Mouse (Mus musculus) 3134 (cell line): ENCODE measurements around the gene Cped1.
"Not testable (repeated sequence)": the region's sequence is repeated elsewhere in the genome, so short reads cannot be mapped to it uniquely, and the experiment has no call there.

ENCODE experiments used
- DNase-seq: peaks from one replicate; pipeline ENCODE4 v3.0.0-alpha.2; 2011; ENCODE audit warnings: low spot score; ENCODE audit not compliant: insufficient read length; ENCODE audit errors: extremely low read depth

The Cped1 gene

GRCm38 (mm10) chr6:22214665-22215064 is 228.9 kb downstream of the Cped1 start:
- no peak for DNase-seq

DNA sequence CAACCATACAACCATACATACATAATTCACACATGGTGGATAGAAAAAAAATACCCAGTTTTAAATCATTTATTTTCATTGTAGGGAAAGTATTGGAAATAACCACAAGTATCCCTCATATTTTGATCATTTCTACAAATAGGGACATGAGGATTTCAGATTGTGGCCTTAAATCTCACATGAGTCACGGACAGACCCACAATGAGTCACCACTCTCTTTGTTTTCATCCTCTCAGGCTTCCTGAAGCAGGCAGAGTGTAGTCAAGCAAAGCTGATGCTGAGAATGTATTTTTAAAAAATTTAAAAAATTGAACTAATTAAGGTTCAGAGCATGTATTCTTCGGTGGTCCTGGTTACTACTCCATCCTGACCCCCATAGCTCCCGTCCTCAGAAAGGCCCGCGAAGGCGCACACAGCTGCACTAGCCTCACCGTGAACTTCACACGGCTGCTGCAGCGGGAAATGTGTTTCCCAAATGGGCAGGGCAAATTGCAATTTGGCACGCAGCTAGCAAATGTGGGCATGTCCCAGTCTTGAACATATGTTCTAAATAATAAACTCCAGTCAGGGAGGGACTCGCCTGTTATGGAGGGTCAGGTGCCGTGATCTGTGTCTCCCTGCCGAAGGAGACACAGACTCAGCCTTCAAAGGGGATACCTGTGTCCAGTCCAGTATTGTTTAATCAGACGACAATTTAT is 230.7 kb downstream of the Cped1 start:
- peak; percentile 23 for DNase-seq

DNA sequence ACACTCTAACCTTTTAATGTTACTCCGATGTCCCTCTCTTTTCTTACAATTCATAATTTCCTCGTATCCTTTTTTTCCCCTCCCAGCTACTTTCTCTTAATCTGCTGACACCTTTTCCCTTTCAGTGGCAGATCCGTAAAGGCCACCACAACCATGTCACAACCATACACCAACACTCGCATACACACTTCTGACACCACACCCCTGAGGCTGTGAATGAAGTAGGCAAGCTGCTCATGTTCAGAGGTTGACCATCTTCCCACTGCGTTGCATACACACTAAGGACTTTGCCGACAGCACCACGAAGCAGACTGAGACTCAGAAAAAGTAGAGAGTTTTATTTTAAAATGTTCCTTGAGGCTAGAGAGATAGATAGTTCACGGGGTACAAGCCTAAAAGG is 235.4 kb downstream of the Cped1 start:
- no peak for DNase-seq

DNA sequence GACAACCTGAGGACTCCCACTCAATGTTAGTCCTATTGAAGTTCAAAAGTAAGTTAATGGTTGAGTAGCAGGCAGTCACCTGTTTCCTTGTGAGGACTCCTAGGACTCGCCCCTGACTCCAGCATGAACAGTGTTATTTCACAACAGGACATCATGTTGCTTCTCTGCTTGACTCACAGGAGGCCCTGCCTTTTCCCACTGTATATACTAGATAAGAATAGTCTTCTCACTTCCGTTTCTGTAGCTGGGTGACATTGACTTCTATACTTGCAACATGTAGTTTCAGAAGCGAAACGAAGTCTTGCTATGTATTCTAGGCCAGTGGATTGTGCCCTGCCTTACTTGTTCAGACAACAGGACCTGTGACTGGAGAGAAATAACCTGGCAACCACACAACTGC is 236.4 kb downstream of the Cped1 start:
- no peak for DNase-seq

- DNase-seq, result no peak
Observed at GRCm38 (mm10) chr6:22222947-22223346, 237.2 kb downstream of the Cped1 start.

GRCm38 (mm10) chr6:22224351-22224750 is 238.6 kb downstream of the Cped1 start:
- no peak for DNase-seq

DNA sequence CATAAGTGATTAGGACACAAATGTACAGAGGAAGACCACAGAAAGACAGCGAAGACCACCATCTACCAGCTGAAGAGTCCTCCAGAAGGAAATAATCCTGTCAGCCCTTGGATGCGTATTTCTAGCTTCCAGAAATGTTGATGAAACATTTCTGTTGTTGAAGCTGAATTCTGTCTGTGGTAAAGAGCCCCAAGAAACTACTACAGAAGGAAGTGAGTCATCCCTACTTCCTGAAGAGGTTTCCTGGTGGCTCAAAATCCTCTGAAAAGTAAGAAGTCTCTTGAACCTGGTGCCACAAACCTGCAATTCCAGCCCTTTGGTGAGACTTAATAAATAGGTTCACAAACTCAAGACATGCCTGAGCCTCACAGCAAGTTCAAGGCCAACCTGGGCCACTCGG is 245.5 kb downstream of the Cped1 start:
- DNase-seq, result no peak

- no peak for DNase-seq
Observed at GRCm38 (mm10) chr6:22233517-22233916, 247.8 kb downstream of the Cped1 start.

DNA sequence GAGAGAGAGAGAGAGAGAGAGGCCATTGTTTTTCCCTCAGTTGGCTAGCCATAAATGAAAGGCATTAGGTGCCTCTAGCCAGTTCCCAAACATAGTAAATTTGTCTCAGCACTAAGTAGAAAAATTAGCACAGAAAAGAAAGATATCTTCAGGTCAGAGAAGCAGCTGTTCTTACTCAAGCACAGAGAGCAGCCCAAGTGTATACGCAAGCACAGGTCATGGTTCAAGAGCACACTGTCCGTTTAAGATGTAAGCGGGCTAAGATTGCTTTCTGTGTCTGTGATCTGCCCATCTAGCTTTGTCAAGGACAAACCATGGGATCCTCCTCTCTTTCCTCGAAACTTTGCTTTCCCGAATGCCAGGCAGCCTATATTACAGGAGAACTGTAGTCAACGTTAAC is 249.4 kb downstream of the Cped1 start:
- DNase-seq, result no peak

- no peak for DNase-seq
Observed at GRCm38 (mm10) chr6:22243321-22243720, 257.6 kb downstream of the Cped1 start.

GRCm38 (mm10) chr6:22246696-22247095 is 261.0 kb downstream of the Cped1 start:
- DNase-seq, result no peak

DNA sequence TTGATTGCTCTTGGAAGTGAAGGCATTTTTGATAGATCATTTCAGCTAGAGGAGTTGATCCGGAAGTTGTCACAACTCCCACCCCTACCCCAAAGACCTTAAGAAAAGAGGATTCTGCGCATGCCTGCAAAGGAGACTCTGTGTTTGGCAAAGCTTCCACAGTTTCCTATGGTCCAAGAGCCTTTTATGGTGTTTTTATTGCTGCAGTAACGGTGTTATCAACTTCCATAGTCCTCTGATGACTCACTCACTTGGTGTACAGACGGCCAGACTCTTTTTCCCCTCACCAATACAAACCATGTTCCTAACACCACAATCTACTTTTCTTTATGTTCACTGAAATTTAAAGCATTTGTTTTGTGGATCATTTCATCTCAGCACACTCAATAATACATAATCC is 273.1 kb downstream of the Cped1 start:
- no peak for DNase-seq

GRCm38 (mm10) chr6:22262519-22262918 is 276.8 kb downstream of the Cped1 start:
- DNase-seq, result no peak

GRCm38 (mm10) chr6:22264094-22264493 is 278.4 kb downstream of the Cped1 start:
- DNase-seq, result not testable (repeated sequence)

DNA sequence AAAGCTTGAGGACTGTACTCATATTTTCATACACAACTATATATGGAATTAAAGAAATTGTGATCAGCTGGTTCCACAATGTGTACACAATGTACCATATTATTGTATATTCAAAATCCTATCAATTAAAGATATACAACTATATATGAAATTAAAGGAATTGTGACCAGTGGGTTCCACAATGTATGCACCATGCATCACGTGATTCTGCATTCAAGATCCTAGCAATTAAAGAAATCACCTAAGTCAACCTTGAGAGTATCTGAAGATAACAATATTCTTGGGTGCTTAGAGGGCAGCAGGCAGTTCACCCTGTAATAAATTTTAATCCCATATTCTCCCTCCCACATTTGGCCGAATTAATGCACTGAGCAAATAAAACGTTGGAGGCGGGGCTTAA is 280.3 kb downstream of the Cped1 start:
- no peak for DNase-seq

DNA sequence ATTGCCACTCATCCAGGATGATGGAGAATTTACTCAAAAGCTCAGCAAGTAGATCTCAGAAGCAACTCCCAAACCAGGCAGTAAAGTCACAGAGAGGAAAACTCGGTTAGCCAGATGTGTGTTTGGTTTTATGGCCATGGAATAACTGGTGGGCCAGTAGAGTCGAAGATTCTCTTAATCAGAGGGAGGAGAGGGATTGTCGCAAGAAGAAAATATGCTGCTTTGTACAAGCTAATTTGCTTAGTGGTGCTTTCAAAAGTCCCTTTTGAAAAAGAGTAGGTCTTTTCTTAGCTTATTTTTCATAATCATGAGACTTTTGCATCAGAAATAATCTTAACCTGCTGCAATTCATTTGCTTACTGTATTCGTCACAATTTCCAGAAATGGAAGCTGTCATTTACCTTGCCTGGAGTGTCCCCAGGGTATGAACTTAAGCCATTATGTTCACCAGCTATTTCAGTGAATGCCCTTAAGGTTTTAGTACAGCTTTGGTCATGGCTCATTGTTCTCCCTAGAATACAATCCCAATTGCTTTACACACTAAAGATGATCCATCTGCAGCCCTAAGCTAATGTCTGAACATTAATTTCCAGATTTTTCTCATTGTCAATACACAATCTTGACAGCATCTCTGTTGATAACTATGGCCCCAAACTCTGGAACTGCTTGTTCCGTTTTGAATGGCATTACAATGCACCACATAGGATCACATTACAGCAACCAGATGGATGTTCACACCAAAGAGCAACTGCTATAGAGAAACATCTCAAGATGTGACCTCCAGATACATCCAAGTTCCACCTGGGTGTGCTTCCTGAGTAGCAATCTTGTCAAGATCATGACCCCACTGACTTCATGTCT is 282.3 kb downstream of the Cped1 start:
- DNase-seq, result no peak

DNA sequence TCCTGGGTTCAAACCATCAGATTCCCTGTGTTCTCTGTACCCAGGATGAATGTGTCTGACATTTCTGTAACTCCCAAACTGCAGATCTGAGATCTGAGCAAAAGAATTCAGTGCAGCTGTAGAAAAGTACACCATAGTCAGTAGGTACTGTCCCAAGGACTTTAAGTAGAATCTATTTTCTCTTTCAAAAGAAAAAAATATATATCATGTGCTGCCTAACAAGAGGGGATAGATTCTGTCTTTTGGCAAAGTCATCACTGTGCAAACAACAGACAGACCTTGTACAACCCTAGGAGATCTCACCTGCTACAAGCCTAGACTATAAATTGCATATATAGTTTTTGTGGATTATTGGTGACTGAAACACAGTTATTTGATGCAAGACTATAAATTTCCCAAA is 283.0 kb downstream of the Cped1 start:
- no peak for DNase-seq

DNA sequence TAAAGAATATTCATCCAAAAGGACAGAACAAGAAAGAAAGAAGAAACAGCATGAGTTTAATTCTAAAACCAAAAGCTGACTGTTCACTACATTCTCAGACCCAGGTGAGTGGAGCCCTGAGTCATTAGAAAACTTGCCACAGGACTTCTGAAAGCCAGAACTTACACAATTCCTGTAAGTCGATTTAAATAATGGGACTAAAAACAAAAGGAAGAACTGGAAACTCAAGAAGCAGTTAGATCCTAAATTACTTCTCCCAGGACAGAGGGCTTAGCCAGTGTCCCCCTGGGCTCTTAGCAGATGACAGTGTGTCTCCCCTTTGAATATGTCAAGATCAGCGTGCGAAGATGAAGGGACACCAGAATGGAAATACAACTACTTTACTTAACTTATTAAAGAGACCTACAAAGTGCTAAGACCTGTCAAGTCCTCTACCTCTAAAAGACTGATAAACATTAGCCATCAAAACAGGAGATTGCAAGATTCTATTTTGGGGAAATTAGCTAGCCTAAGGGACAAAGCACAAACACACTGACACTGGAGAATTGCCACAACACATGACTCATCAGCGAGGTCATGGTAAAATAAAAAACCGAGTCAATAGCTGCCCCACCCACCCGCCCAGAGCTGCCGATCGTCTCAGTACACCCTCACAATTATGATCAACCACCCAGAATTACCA is 284.3 kb downstream of the Cped1 start:
- no peak for DNase-seq

GRCm38 (mm10) chr6:22277941-22278340 is 292.2 kb downstream of the Cped1 start:
- DNase-seq, result no peak

DNA sequence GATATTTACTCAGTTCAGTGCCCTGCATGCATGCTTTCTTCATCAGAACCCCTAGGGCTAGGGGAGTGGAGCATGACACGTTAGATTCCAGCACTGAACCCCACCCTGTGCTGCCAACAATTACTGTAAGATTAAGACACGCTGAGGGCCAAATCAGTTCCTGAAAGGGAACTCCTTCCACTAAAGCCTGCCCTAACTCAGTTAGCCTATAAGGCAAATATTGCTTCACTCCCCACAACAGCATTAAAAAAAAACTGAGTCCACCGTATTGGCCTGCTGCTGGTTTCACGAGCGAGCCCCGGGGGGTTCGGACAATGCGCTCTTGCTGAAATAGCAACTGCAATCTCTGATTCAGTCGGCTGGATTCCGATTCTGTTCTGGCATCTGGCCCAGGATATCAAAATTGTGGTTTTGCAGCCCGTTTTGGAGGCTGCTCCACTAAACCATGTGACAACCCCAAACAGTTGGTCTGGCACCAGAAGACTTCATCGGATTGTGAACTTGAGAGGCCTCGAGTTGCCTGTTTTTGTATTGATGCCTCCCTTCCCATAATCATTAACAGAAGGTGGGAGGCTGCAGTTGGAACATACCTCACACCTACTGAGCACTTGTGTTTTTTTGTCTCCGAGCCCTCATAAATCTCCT is 294.6 kb downstream of the Cped1 start:
- DNase-seq, result peak; percentile 23

GRCm38 (mm10) chr6:22282405-22282804 is 296.7 kb downstream of the Cped1 start:
- no peak for DNase-seq
